Mouse (Mus musculus) myocyte (in vitro differentiated cells): ENCODE measurements at regions not wholly inside any gene's neighbourhood (a gene's known extent, or its start where the extent isn't known, plus 50 kb on each side); places are given as distances from the start of the nearest gene placed in this dataset.

Experiments
- POLR2A ChIP-seq: IDR thresholded peaks from one replicate; pipeline ENCODE4 v1.6.1; 2011; ENCODE audit warnings: low read depth, mild to moderate bottlenecking, control low read depth, moderate library complexity; ENCODE audit not compliant: insufficient read length
- POLR2AphosphoS2 ChIP-seq: IDR thresholded peaks from one replicate; pipeline ENCODE4 v1.6.1; 2011; ENCODE audit warnings: low read depth, control low read depth; ENCODE audit not compliant: insufficient read length
- USF1 ChIP-seq: IDR thresholded peaks from one replicate; pipeline ENCODE4 v1.6.1; 2011; ENCODE audit warnings: low read depth, mild to moderate bottlenecking, control low read depth, moderate library complexity

- no peak for TF ChIP-seq POLR2A
- TF ChIP-seq USF1: no peak
- TF ChIP-seq POLR2AphosphoS2: no peak
Observed at GRCm38 (mm10) chr13:107475166-107475565, 453.2 kb upstream of the Kif2a start.
